Mouse (Mus musculus) liver, adult 2 months (tissue): ENCODE data around the gene Aldoc.

Source experiments
- CTCF ChIP-seq: fragments of 200-500 bp; IDR thresholded peaks from 2 replicates; pipeline ENCODE4 v1.5.1; 2011; ENCODE audit warnings: low read depth, low read length, control low read depth
- POLR2A ChIP-seq: fragments of 200-500 bp; IDR thresholded peaks from 2 replicates; pipeline ENCODE4 v1.6.1; 2011; ENCODE audit warnings: low read length, control low read depth; ENCODE audit not compliant: insufficient read depth; ENCODE audit errors: extremely low read depth

DNA sequence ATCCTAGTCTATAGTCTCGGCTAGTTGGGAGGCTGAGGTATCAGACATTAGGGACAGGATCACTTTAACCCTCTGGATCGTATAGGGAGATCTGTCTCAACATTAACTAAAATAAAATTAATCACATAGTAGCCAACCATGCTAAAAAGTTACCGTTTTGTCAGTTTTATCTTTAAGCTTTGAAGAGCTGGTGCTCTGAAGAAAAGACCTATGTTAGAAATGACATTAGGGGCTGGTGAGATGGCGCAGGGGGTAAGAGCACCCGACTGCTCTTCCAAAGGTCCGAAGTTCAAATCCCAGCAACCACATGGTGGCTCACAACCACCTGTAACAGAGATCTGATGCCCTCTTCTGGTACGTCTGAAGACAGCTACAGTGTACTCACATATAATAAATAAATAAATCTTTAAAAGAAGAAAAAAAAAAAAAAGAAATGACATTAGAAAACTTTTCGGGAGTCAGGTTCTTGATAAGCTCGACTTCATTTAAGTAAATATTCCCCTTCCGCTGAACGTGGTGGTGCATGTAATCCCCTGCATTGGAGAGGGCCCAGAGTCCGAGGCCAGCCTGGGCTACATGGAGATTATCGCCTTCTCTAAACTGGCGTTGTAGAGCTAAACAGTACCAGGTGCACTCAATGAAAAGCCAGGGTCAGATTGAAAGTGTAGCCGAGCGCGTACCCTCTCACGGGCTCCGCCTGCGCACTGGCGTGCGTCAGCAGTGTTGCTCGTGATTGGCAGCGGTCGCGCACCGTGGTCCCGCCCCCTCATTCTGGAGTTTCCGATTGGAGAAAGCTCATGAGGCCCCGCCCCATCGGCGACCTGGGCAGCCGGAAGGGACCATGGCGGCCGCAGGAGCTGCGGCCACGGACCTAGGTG lies 5.1 kb downstream of the Aldoc start, which contains the start of gene Pigs:
- TF ChIP-seq CTCF (0 out of 2 replicates have a peak, but pooled peaks have one; percentile 5), POLR2A (peak; percentile 82)
